Mouse (Mus musculus) neural tube, embryonic 11.5 days (tissue): ENCODE measurements around the gene Kif26b. TPM values are rescaled to one million over a fixed set of nuclear protein-coding genes. Genes with fewer than 3 reads are reported as not detected.

Experiments used
- ATAC-seq: fragments of 200-750 bp; cut with Nextera tagmentation; 2 replicates; pipeline ENCODE4 v1.8.0; 2017; ENCODE audit warnings: moderate number of reproducible peaks, mild to moderate bottlenecking, moderate TSS enrichment, moderate library complexity; ENCODE audit not compliant: insufficient read depth, low FRiP score, low TSS enrichment
- DNase-seq: peaks from one replicate; pipeline ENCODE4 v3.0.0-alpha.2; 2015; ENCODE audit warnings: low spot score
- H3K27ac ChIP-seq: fragments of 300-500 bp; sonication (generic); 2 replicates; pipeline ENCODE4 v1.5.1; 2014; ENCODE audit warnings: low read depth, mild to moderate bottlenecking, low read length
- H3K27me3 ChIP-seq: fragments of 300-500 bp; sonication (generic); 2 replicates; pipeline ENCODE4 v1.6.1; 2014; ENCODE audit warnings: mild to moderate bottlenecking, low read length, mixed read lengths; ENCODE audit not compliant: control insufficient read depth, insufficient read depth
- H3K36me3 ChIP-seq: fragments of 300-500 bp; sonication (generic); 2 replicates; pipeline ENCODE4 v1.6.1; 2014; ENCODE audit warnings: mild to moderate bottlenecking, low read length, moderate library complexity, mixed read lengths; ENCODE audit not compliant: control insufficient read depth, insufficient read depth
- H3K4me1 ChIP-seq: fragments of 300-500 bp; sonication (generic); 2 replicates; pipeline ENCODE4 v1.6.1; 2014; ENCODE audit warnings: low read length, mixed read lengths; ENCODE audit not compliant: control insufficient read depth, insufficient read depth
- H3K4me2 ChIP-seq: fragments of 300-500 bp; sonication (generic); 2 replicates; pipeline ENCODE4 v1.6.1; 2014; ENCODE audit warnings: low read depth, mild to moderate bottlenecking, moderate library complexity
- H3K4me3 ChIP-seq: fragments of 300-500 bp; sonication (generic); 2 replicates; pipeline ENCODE4 v1.5.1; 2014; ENCODE audit warnings: low read depth, low read length
- H3K9ac ChIP-seq: fragments of 300-500 bp; sonication (generic); 2 replicates; pipeline ENCODE4 v1.6.1; 2014; ENCODE audit warnings: mild to moderate bottlenecking, low read length
- H3K9me3 ChIP-seq: fragments of 300-500 bp; sonication (generic); 2 replicates; pipeline ENCODE4 v1.6.1; 2016; ENCODE audit warnings: low read length; ENCODE audit not compliant: control insufficient read depth
- WGBS: fragments of 180-500 bp; shearing (Covaris S2); extraction: QIAGEN DNeasy Blood & Tissue Kit; methylation state at CpG from one replicate; pipeline ENCODE4 v1.1.7; 2014; 5-methylcytosine and 5-hydroxymethylcytosine counted together
- polyA plus RNA-seq: library from polyadenylated mRNA; unstranded; fragments of >200 nt; fragmentation: Nextera tagmentation; extraction: Ambion mirVana; gene quantifications from 2 replicates; pipeline ENCODE4 v1.2.1, GENCODE M21; 2014

Kif26b gene
- polyA plus RNA-seq, 1 experiment from 2014 or later: 6.5 TPM

- Histone ChIP-seq H3K4me3 (no peak overlapping the region), H3K4me1 (no peaks in the 10 kb centered on the region), H3K27me3 (no peaks in the 10 kb centered on the region), H3K9ac (no peak overlapping the region), H3K4me2 (no peak overlapping the region), H3K27ac (no peak overlapping the region), H3K36me3 (no peaks in the 10 kb centered on the region), H3K9me3 (no peaks in the 10 kb centered on the region)
- ATAC-seq: no peak
- no peak for DNase-seq
- 70% methylated on average over 6 of the region's 6 CpGs for WGBS
These were observed 68.8 kb downstream of the Kif26b start for GRCm38 (mm10) chr1:178597757-178598156.

- no peaks in the 10 kb centered on the region for H3K27me3 ChIP-seq
- no peak for ATAC-seq
These were observed 72.1 kb downstream of the Kif26b start for GRCm38 (mm10) chr1:178600851-178601569.

DNA sequence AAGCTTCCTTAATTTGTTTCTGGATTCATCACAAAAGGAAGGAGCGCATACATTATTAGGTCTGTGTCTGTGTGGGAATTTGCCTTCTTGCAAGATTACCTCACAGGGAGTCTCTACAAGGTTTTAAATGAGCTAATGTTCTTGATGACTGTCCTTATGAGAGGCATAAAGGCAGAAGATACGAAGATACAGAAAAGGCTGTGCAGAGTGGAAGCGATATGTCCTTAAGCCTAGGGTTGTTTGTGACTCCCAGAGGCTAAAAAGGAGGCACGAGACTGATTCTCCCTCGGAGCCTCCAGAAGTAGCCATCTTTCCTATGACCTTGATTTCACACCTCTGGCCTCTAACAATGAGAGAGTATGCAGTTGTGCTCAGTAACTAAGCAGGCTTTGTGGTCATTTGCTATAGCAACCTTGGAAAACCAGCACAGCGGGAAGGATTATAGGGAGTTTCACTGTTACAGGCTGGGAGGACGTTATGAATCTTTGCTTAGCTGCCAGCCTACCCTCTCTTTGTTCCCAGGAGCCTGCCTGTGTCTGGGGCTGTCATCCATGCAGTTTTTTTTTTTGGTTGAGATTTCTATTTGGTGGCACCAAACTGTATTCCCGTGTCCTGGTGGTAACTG is 80.3 kb downstream of the Kif26b start:
- no peak overlapping the region for H3K4me2 ChIP-seq
- ATAC-seq (peak; percentile 61; the same call in 1 of the 2 replicates), DNase-seq (peak; percentile 12)
- no peaks in the 10 kb centered on the region for H3K36me3 ChIP-seq
- no peak overlapping the region for H3K4me3 ChIP-seq
- no peak overlapping the region for H3K27ac ChIP-seq
- no peak overlapping the region for H3K9ac ChIP-seq
- peaks cover 6% of the 10 kb centered on the region; the same call in 1 of the 2 replicates for H3K4me1 ChIP-seq
- no peaks in the 10 kb centered on the region for H3K9me3 ChIP-seq
- WGBS: 64% methylated on average over 8 of the region's 8 CpGs
- no peaks in the 10 kb centered on the region for H3K27me3 ChIP-seq

More at GRCm38 (mm10) chr1:178600851-178601569, 72.1 kb downstream of the Kif26b start:
- no peak for DNase-seq
- H3K9me3 ChIP-seq: no peaks in the 10 kb centered on the region
- no peaks in the 10 kb centered on the region for H3K4me1 ChIP-seq
- no peak overlapping the region for H3K9ac ChIP-seq
- no peak overlapping the region for H3K4me2 ChIP-seq
- H3K36me3 ChIP-seq: no peaks in the 10 kb centered on the region
- no peak overlapping the region for H3K27ac ChIP-seq
- 83% methylated on average over 15 of the region's 15 CpGs for WGBS
- H3K4me3 ChIP-seq: no peak overlapping the region

GRCm38 (mm10) chr1:178611512-178611911 is 82.6 kb downstream of the Kif26b start:
- H3K4me3 ChIP-seq: no peak overlapping the region
- DNase-seq (no peak), ATAC-seq (no peak)
- WGBS: 90% methylated on average over 15 of the region's 15 CpGs
- no peaks in the 10 kb centered on the region for H3K36me3 ChIP-seq
- H3K27me3 ChIP-seq: no peaks in the 10 kb centered on the region
- no peak overlapping the region for H3K9ac ChIP-seq
- no peak overlapping the region for H3K27ac ChIP-seq
- no peaks in the 10 kb centered on the region for H3K9me3 ChIP-seq
- peaks cover 6% of the 10 kb centered on the region; the same call in 1 of the 2 replicates for H3K4me1 ChIP-seq
- H3K4me2 ChIP-seq: no peak overlapping the region

GRCm38 (mm10) chr1:178621301-178621700 is 92.4 kb downstream of the Kif26b start:
- WGBS: 92% methylated on average over 2 of the region's 2 CpGs
- Histone ChIP-seq H3K4me2 (no peak overlapping the region), H3K4me3 (no peak overlapping the region), H3K4me1 (no peaks in the 10 kb centered on the region), H3K9me3 (no peaks in the 10 kb centered on the region), H3K9ac (no peak overlapping the region), H3K36me3 (no peaks in the 10 kb centered on the region), H3K27ac (no peak overlapping the region), H3K27me3 (no peaks in the 10 kb centered on the region)
- no peak for ATAC-seq
- no peak for DNase-seq

DNA sequence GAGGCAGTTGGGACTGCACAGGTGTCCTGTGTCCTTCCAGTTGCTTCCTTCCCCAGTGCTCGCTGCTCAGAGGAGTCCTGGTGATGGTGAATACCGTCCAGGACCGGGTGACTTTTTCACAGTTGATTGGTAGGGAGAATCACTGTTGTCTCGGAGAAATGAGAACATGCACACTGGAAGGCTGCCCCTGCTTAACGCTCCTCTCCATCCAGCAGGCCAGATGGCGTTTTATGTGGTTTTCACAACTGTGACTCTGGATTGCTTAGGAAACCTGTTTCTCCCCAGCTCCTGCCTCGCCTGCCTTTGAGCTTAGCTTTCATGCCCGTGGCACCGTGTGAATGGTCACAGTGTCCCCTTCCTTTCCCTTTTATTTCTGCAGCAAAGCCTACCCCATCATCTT is 95.0 kb downstream of the Kif26b start:
- Histone ChIP-seq H3K27ac (no peak overlapping the region), H3K4me1 (no peaks in the 10 kb centered on the region), H3K4me2 (no peak overlapping the region), H3K9me3 (no peaks in the 10 kb centered on the region), H3K27me3 (no peaks in the 10 kb centered on the region), H3K4me3 (no peak overlapping the region), H3K9ac (no peak overlapping the region), H3K36me3 (no peaks in the 10 kb centered on the region)
- 57% methylated on average over 9 of the region's 9 CpGs for WGBS
- DNase-seq: no peak
- ATAC-seq: no peak

DNA sequence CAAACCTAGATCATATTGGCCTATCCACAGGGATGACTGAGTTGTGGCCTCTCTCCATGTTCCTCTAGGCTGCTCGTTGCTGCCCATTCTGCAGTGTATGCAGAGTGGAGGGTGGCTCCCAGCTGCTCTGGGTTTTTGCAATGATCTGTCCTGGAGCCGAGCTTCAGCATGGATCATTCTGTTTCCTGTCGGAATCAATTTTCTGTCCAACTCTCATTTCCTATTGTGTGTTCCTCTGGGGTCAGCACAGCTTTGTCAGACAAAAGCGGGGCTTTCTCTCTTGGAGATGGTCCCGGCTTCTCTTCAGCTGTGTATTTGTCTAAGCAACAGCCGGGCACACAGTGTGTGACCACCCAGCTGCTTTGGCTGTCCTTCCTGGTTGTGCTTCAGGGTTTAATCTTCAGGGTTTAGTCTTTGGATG is 98.0 kb downstream of the Kif26b start:
- no peak overlapping the region for H3K9ac ChIP-seq
- H3K36me3 ChIP-seq: no peaks in the 10 kb centered on the region
- H3K4me2 ChIP-seq: no peak overlapping the region
- H3K9me3 ChIP-seq: no peaks in the 10 kb centered on the region
- no peaks in the 10 kb centered on the region for H3K4me1 ChIP-seq
- no peaks in the 10 kb centered on the region for H3K27me3 ChIP-seq
- no peak for ATAC-seq
- no peak overlapping the region for H3K4me3 ChIP-seq
- DNase-seq: no peak
- WGBS: 68% methylated on average over 6 of the region's 6 CpGs
- H3K27ac ChIP-seq: no peak overlapping the region

- no peak overlapping the region for H3K4me2 ChIP-seq
- ATAC-seq (no peak), DNase-seq (no peak)
- no peaks in the 10 kb centered on the region for H3K36me3 ChIP-seq
- H3K27me3 ChIP-seq: no peaks in the 10 kb centered on the region
- no peaks in the 10 kb centered on the region for H3K9me3 ChIP-seq
- no peak overlapping the region for H3K27ac ChIP-seq
- H3K4me1 ChIP-seq: no peaks in the 10 kb centered on the region
- H3K4me3 ChIP-seq: no peak overlapping the region
- H3K9ac ChIP-seq: no peak overlapping the region
- WGBS: 82% methylated on average over 5 of the region's 5 CpGs
These were observed 101.1 kb downstream of the Kif26b start for GRCm38 (mm10) chr1:178630042-178630441.

- Histone ChIP-seq H3K27me3 (no peaks in the 10 kb centered on the region), H3K4me1 (no peaks in the 10 kb centered on the region), H3K9me3 (no peaks in the 10 kb centered on the region), H3K27ac (no peak overlapping the region), H3K4me2 (no peak overlapping the region), H3K4me3 (no peak overlapping the region), H3K9ac (no peak overlapping the region), H3K36me3 (no peaks in the 10 kb centered on the region)
- 58% methylated on average over 7 of the region's 7 CpGs for WGBS
- DNase-seq: no peak
- no peak for ATAC-seq
These were observed 102.9 kb downstream of the Kif26b start for GRCm38 (mm10) chr1:178631863-178632262.
